Mouse (Mus musculus): ENCODE measurements around the gene Snrpn. TPM values are rescaled to one million over a fixed set of nuclear protein-coding genes. Genes with fewer than 3 reads are reported as not detected.
"Not testable (repeated sequence)": the region's sequence is repeated elsewhere in the genome, so short reads cannot be mapped to it uniquely, and the experiment has no call there.

Gene Snrpn
- total RNA-seq (2022), result 10 to 100 TPM; 67.7 to 79.1 (median 73.1) TPM

DNA sequence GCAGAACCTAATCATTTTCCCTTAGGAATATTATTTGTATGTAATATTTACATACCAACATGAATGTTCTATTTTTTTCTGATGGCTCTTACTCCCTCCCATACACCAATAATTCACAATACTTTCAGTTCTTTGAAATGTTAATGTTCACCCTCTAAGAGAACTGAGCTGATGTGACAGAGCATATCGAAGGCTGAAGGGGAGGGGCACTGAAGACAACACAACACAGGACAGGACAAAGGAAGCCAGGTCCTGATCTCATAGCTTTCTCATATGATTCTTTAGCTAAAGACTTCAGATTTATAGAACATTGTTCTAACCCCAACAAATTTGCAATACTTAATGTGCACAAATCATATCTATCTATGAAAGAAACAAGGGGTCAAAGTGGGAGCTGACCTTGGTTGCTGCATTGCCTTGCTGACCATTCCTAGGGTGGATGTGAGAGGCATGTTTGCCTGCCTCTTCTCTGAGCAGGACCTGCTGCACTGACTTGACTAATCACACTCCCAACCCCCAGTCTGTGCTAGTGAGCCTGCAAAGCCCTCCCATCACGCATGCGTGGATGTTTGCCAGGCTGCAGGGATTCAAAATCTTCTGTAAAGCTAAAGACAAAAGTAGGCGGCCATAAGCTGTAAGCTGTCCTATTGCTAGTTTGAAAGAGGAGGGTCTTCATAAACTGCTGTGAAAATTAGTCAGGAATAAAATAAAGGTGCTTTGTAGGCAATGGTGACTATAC, at the start of gene Snrpn:
Gene Snrpn, minus strand, starts transcription at position 478 of the 739 bp plus-strand sequence.
- DNase-seq (ENCODE audit: low spot score in 2 of 2), result no peak

DNA sequence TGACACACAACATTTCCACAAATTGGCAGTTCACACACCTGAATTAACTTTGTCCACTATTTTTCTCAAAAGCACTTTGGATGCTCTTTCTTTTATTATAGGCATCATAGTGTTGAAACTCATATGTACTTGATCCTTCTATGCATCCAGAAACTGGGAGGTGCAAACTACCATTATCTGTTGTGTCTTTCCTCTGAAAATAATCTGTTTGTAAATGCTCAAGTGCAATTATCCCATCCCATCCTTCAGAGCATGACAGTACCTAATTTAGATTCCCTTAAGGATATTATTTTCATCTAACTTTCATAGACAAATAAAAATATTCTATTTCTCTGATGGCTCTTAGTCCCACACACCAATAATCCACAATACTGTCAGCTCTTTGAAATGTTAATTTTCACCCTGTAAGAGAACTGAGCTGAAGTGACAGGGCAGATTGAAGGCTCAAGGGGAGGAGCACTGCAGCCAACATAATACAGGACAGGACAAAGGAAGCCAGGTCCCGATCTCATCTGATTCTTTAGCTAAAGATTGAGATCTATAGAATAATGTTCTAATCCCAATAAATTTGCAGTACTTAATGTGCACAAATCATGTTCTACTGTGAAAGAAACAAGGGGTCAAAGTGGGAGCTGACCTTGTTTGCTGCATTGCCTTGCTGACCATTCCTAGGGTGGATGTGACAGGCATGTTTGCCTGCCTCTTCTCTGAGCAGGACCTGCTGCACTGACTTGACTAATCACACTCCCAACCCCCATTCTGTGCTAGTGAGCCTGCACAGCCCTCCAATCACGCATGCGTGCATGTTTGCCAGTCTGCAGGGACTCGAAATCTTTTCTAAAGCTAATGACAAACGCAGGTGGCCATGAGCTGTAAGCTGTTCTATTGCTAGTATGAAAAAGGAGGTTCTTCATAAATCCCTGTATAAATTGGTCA, 30.5 kb upstream of the Snrpn start:
- DNase-seq (ENCODE audit: low spot score in 2 of 2), result no peak

DNA sequence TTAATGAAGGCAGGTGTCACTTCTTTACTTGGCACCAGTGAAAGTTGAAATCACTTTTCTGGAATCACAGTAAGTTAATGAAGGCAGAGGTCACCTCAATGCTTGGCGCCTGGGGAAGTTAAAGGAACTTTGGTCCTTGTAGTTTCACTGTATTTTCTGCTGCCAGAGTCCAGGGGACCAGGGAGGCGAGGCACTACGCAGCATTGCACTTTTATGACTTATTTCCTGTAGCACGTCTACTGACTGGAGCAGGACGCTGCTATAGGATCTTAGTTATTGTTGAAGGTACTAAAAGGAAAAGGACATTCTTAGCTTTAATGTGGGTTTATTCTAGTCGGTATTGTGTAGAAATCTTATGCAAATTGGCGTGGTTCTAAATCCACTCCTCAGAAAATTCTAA, 14.7 kb downstream of the Snrpn start:
- DNase-seq (ENCODE audit: low spot score in 2 of 2), result no peak

DNA sequence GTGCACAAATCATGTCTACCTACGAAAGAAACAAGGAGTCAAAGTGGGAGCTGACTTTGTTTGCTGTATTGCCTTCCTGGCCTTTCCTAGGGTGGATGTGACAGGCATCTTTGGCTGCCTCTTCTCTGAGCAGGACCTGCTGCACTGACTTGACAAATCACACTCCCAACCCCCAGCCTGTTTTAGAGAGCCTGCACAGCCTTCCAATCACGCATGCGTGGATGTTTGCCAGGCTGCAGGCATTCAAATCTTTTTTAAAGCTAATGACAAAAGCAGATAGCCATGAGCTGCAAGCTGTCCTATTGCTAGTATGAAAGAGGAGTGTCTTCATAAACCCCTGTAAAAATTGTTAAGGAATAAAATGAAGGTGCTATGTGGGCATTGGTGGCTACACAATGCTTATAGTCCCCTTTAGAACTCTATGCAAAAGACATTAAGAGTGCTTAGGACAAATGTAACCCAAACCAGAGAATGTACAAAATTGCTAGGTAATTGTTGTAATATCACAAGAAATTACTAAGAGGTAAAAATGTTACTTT, 16.9 kb downstream of the Snrpn start:
- not testable (repeated sequence) for DNase-seq (ENCODE audit: low spot score in 2 of 2)

DNA sequence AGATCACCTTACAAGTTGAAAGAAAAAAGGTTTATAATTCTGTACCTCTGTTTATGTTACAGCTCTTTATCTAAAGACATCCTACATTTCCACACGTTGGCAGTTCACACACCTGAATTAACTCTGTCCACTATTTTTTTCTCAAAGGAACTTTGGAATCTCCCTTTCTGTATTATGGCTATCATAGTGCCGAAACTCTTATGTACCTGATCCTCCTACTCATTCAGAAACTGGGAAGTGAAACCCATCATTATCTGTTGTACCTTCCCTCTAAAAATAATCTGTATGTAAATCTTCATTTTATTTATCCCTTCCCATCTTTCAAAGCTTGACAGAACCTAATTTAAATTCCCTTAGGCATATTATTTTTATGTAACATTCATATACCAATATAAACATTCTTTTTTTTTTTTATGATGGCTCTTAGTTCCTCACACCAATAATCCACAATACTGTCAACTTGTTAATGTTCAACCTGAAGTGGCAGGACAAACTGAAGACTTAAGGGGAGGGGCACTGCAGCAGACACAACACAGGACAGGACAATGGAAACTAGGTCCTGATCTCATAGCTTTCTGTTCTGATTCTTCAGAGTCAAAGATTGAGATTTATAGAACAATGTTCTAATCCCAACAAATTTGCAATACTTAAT, 17.5 kb downstream of the Snrpn start:
- DNase-seq (ENCODE audit: low spot score in 2 of 2), result no peak

DNA sequence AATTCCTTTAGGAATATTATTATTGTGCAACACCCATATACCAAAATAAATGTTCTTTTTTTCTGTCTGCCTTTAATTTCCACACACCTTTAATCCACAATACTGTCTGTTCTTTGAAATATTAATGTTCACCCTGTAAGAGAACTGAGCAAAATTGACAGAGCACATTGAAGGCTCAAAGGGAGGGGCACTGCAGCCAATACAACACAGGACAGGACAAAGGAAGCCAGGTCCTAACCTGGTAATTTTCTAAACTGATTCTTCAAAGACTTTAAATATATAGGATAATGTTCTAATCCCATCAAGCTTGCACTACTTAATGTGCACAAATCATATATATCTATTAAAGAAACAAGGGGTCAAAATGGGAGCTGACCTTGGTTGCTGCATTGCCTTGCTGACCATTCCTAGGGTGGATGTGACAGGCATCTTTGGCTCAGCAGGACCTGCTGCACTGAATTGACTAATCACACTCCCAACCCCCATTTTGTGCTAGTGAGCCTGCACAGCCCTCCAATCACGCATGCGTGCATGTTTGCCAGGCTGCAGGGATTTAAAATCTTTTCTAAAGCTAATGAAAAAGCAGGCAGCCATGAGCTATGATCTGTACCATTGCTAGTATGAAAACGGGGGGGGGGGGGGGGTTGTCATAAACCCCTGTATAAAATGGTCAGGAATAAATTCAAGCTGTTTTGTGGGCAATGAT, 42.7 kb downstream of the Snrpn start:
- DNase-seq (ENCODE audit: low spot score in 2 of 2), result no peak

DNA sequence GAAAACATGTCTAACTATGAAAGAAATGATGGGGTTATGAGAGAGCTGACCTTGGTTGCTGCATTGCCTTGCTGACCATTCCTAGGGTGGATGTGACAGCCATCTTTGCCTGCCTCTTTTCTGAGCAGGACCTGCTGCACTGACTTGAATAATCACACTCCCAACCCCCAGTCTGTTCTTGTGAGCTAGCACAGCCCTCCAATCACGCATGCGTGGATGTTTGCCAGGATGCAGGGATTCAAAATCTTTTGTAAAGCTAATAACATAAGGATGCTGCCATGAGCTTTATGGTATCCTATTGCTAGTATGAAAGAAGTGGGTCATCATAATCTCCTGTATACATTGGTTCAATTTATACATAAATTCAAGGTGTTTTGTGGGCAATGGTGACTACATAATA, 63.7 kb downstream of the Snrpn start:
- DNase-seq (ENCODE audit: low spot score in 2 of 2), result no peak

DNA sequence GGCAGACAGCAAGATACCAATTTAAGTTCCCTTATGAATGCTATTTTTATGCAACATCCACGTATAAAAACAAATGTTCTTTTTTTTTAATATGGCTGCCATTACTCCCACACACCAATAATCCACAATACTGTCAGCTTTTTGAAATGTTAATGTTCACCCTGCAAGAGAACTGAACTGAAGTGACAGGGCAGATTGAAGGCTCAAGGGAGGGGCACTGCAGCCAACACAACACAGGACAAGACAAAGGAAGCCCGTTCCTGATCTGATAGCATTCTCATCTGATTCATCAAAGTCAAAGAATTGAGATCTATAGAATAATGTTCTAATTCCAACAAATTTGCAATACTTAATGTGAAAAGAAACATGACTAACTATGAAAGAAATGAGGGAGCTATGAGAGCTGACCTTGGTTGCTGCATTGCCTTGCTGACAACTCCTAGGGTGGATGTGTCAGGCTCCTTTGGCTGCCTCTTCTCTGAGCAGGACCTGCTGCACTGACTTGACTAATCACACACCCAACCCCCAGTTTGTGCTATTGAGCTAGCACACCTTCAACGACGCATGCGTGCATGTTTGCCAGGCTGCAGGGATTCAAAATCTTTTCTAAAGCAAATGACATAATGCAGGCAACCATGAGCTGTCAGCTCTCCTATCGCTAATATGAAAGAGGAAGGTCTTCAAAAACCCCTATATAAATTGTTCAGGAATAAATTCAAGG, 92.4 kb downstream of the Snrpn start:
- no peak for DNase-seq (ENCODE audit: low spot score in 2 of 2)

DNA sequence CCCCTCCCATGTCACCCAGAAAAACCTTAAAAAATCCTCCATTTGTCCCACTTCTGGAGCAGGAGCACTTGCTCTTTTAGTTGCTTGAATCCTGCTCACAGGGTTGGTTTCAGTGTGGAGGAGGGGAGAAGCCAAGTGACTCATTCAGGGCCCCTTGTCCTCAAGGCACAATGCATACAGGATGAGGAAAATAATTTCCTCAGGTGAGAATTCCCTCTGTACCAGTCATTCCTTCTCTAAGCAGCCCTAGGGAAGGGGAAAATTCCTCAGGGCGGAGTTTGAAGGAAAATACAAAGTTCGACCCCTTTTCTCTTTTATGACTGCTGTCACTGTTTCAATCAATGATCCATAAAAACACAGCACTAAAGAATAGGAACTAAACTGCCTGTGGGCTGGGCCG, 126.8 kb downstream of the Snrpn start:
- DNase-seq (ENCODE audit: low spot score in 2 of 2), result no peak

DNA sequence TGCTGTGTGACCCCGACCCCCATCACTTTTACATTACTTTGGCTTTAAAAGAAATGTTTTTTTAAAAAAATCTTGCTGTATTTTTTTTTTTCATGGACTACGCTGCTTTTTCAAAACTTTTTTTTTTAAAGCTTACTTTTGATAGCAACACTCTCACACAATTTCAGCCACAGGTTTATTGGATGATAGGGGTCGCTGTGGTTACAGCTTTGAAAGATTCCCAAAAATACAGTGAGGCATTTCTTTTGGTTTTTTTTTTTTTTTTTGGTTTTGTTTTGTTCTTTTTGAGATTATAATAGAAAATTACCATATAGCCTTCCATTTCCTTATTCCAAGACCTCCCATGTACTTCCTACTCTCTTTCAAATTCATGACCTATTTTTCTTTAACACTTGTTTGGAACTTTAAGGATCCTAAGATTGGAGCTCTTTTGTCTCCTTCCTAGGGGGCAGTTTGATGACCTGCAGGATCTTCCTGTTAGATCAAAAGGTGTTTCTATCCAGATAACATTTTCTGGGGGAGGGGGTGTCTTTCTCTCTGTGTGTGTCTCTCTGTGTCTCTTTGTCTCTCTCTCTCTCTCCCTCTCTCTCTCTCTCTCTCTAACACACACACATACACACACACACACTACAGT, 132.2 kb downstream of the Snrpn start:
- no peak for DNase-seq (ENCODE audit: low spot score in 2 of 2)

DNA sequence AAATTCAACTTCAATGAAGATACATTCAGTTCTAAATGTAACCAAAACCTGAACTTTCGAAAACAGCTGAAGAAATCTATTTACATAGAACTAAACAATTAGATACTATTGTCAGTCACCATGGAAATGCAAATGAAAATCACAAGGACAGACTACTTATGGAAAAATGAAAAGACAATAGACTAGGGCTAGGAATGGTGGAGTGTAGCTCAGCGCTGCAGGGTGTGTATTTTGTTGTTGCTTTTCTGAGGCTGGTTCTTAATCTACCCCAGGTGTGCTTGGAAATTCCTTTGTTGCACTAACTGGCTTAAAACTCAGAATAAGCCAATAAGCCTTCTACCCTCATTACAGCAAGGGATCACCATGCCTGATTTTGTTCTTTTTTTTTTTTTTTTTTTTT, 133.8 kb downstream of the Snrpn start:
- no peak for DNase-seq (ENCODE audit: low spot score in 2 of 2)

DNA sequence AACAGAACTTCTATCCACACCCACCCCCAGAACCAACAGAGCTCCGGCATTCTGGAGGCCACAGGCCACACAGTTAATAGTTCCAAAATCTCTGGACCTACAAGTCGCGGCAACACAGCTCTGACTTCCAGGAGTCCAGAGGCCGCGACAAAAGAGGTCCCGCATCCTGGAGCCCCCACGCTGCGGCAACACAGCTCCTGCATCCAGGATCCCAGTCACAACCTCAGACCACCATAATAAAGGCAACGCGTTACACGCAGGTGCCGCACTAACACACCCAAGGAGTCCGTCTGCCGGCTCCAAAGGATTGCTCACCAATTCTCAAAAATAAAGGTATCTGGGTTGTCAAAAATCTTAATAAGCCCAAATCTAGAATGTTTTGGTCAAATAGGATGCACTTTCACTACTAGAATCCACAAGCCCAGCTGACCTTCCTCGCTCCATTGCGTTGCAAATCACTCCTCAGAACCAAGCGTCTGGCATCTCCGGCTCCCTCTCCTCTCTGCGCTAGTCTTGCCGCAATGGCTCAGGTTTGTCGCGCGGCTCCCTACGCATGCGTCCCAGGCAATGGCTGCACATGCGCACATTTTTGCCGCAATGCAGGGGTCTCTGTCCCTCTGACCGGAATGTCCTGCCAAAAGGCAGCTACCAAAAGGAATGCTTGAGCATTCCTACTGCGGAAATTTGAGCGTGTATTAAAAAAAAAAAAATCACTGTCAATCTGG, 135.3 kb downstream of the Snrpn start, which contains the start of the genes Snurf and Gm38393:
Gene Snurf, minus strand, starts transcription at position 444 of the 725 bp plus-strand sequence.
Gene Gm38393, minus strand, starts transcription at position 459 of the 725 bp plus-strand sequence.
- DNase-seq (ENCODE audit: low spot score in 2 of 2), result peak; percentile 10 to 57

DNA sequence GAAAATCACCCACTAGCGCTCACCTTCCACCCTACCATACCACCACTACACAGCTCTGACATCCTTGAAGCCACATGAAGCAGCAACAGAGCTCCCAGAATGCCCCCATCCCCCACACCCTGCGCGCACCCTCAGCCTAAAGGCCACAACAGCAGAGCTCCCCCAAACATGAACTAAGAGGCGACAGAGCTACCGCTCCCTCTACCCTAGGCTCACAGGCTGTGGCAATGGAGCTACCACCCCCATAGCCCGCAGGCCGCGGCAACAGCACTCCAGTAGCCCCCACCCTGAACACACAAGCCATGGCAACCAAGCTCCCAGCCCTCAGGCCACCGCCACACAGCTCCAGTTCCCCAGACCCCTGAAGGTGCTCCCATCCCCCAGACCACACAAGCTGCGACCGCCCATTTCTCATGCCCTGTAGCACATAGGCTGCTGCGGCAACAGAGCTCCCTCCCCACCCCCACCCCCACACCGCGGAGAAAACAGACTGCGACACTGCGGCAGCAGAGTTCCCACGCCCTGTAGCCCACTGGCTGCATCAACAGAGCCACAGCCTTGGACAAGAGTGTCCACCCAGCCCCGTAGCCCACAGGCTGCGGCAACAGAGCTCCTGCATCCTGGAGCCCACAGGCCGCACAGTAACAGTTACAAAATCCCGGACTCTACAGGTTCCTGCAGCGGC, 136.0 kb downstream of the Snrpn start:
- DNase-seq (ENCODE audit: low spot score in 2 of 2), result no peak

DNA sequence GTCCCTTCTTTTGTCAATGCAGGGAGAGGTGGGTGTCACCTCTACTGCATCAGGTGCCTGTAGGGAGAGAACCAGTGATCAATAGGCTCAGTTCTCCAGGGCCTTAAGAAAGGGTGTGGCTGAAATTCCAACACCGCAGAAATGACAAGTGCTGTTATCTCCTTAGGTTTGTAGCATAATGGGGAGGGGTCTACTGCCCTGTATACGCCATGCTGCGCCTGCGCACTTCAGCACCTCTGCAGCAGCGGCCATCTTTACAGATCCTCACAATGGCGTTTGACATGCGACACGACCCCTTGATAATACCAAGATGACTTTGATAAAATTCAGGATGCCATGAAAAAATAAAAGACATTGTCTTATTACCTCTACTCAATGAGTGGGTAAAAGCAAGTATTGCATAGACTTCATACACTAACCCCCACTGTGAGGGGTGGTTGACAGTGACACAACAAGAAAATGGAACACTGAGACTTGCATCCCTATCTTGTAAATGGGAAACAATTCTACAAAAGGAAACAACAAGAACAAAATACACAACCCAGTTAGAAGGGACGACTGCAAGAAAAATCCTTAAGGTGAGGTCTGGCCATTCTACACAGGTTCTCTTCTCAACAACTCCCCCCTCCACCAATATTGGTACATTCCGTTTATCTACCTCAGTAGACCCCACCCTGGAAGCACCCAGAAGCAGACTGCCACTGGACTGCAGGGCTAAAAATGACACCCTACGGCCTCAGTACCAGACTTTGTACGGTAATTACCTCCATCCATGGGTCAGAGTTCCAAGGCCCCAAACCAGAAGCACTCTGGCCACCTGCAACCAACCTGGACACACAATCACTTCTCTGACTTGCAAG, 136.8 kb downstream of the Snrpn start:
- no peak for DNase-seq (ENCODE audit: low spot score in 2 of 2)

DNA sequence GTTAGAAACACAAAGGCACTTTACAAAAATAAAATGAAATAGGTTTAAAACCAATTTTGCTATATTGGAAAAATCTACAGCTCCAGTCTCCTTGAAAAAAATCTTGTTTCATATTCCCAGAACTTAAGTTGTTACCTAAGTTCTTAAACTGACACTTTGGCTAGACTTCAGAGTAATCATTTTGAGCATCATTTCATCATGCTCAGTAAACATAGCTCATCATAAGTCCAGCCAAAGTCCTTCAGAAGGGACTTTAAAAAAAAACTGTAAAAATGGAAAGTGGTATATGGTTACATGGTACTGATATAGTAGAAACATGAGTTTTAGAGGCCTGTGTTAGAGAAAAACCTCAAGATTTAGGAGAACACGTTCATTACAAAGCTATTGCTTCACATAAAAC, 161.4 kb downstream of the Snrpn start:
- no peak for DNase-seq (ENCODE audit: low spot score in 2 of 2)

All from gastrocnemius, adult 8-10 months (tissue).